Comparison of ENCODE assay signal across 8 mouse cellular contexts in genomic region chr13:17695898-17696580, GRCm38 (mm10). TPM values are rescaled to one million over a fixed set of nuclear protein-coding genes. Genes with fewer than 3 reads are reported as not detected.
A peak's percentile ranks its signal among the peaks of the same experiment; 100 is the strongest.
DNase-seq lines count a peak whose midpoint lies in the region; ATAC-seq and TF ChIP-seq lines count a peak whose summit lies in the region.

No protein-coding gene starts in this region.

- H3K27ac ChIP-seq in heart, embryonic 16.5 days (ENCODE audit: low read length): peak overlapping the region; percentile 98
- H3K27ac ChIP-seq in forebrain, embryonic 12.5 days: peak overlapping the region; percentile 91; the same call in 1 of the 2 replicates
- peak overlapping the region; percentile 100 for H3K27ac ChIP-seq in liver, postnatal 0 days (ENCODE audit: low read depth)

- peak overlapping the region; percentile 83 for H3K4me2 ChIP-seq in heart, embryonic 16.5 days (ENCODE audit: low read depth, low read length)
- peak overlapping the region; percentile 73 for H3K4me2 ChIP-seq in forebrain, embryonic 12.5 days
- peak overlapping the region; percentile 73 for H3K4me2 ChIP-seq in liver, postnatal 0 days (ENCODE audit: low read depth, low read length)

- TF ChIP-seq EP300 in liver, postnatal 0 days (IDR thresholded peaks at IDR 0.05; ENCODE audit: low read depth): no peak

- no peaks in the 10 kb centered on the region for H3K27me3 ChIP-seq in heart, embryonic 16.5 days (ENCODE audit: control insufficient read depth, insufficient read depth, low read length)
- H3K27me3 ChIP-seq in G1E (ENCODE audit: insufficient read depth, low read length): no peaks in the 10 kb centered on the region
- H3K27me3 ChIP-seq in forebrain, embryonic 12.5 days: no peaks in the 10 kb centered on the region
- H3K27me3 ChIP-seq in liver, postnatal 0 days (ENCODE audit: insufficient read depth, low read length): no peaks in the 10 kb centered on the region

- WGBS in heart, embryonic 16.5 days: 9% methylated on average over 7 of the region's 7 CpGs
- 16% methylated on average over 7 of the region's 7 CpGs for WGBS in forebrain, embryonic 12.5 days
- 3% methylated on average over 7 of the region's 7 CpGs for WGBS in liver, postnatal 0 days (ENCODE audit: insufficient replicate concordance)

- ATAC-seq in heart, embryonic 16.5 days (replicated peaks; ENCODE audit: extremely low read depth, insufficient read depth, low FRiP score): no peak
- ATAC-seq in G1E (ENCODE audit: extremely low read depth, insufficient number of reproducible peaks, low FRiP score, poor library complexity, severe bottlenecking): no peak
- no peak for ATAC-seq in forebrain, embryonic 12.5 days (ENCODE audit: low FRiP score)
- no peak for ATAC-seq in liver, postnatal 0 days

- peaks cover 11% of the 10 kb centered on the region for H3K4me1 ChIP-seq in heart, embryonic 16.5 days (ENCODE audit: control insufficient read depth, insufficient read depth, low read length)
- H3K4me1 ChIP-seq in G1E (ENCODE audit: insufficient read depth, low read depth, low read length): peaks cover 24% of the 10 kb centered on the region
- H3K4me1 ChIP-seq in forebrain, embryonic 12.5 days: peaks cover 4% of the 10 kb centered on the region
- H3K4me1 ChIP-seq in liver, postnatal 0 days (ENCODE audit: insufficient read depth): peaks cover 12% of the 10 kb centered on the region

- no peak for DNase-seq in heart, postnatal 4 days
- no peak for DNase-seq in G1E (ENCODE audit: low spot score)
- no peak for DNase-seq in liver, postnatal 0 days
- no peak for DNase-seq in adrenal gland, adult 18-20 months (ENCODE audit: low spot score in 2 of 2)
- DNase-seq in adrenal gland, adult 2 months: no peak
- DNase-seq in spleen, postnatal 14 days (ENCODE audit: low spot score in 2 of 2): no peak

- no peaks in the 10 kb centered on the region for H3K36me3 ChIP-seq in heart, embryonic 16.5 days (ENCODE audit: control insufficient read depth, insufficient read depth)
- H3K36me3 ChIP-seq in G1E (replicated peaks): peaks cover 16% of the 10 kb centered on the region
- H3K36me3 ChIP-seq in forebrain, embryonic 12.5 days (replicated peaks): no peaks in the 10 kb centered on the region
- H3K36me3 ChIP-seq in liver, postnatal 0 days (replicated peaks; ENCODE audit: insufficient read depth, low read length): no peaks in the 10 kb centered on the region

- H3K4me3 ChIP-seq in heart, embryonic 16.5 days (ENCODE audit: low read length): peak overlapping the region; percentile 84
- H3K4me3 ChIP-seq in G1E (ENCODE audit: low read depth, low read length): peak overlapping the region; percentile 82
- peak overlapping the region; percentile 85 for H3K4me3 ChIP-seq in forebrain, embryonic 12.5 days (replicated peaks)
- H3K4me3 ChIP-seq in liver, postnatal 0 days (ENCODE audit: low read depth, low read length): peak overlapping the region; percentile 95

- TF ChIP-seq CTCF in G1E (IDR thresholded peaks at IDR 0.05; ENCODE audit: low read depth, low read length): no peak
- TF ChIP-seq CTCF in liver, postnatal 0 days (IDR thresholded peaks at IDR 0.05; ENCODE audit: low read depth): no peak

- H3K9me3 ChIP-seq in heart, embryonic 16.5 days (replicated peaks; ENCODE audit: control insufficient read depth, low read length): no peaks in the 10 kb centered on the region
- no peaks in the 10 kb centered on the region for H3K9me3 ChIP-seq in G1E (replicated peaks)
- no peaks in the 10 kb centered on the region for H3K9me3 ChIP-seq in forebrain, embryonic 12.5 days
- H3K9me3 ChIP-seq in liver, postnatal 0 days (ENCODE audit: low read length): no peaks in the 10 kb centered on the region

- H3K9ac ChIP-seq in heart, embryonic 16.5 days (ENCODE audit: low read length): peak overlapping the region; percentile 94
- H3K9ac ChIP-seq in forebrain, embryonic 12.5 days: peak overlapping the region; percentile 83
- peak overlapping the region; percentile 99 for H3K9ac ChIP-seq in liver, postnatal 0 days (replicated peaks)

RNA-seq across cellular contexts. Expression of gene Sugct, which starts 0.7 kb away (rescaled TPM):
- 6.4 and 6.8 TPM in 2 replicates for polyA plus RNA-seq in heart, embryonic 16.5 days (2015; fragmentation: Nextera tagmentation; extraction: Ambion mirVana)
- total RNA-seq in heart, postnatal 4 days (2021): 1 to 10 TPM; 1.2 TPM
- 1.1 and 5.1 TPM in 2 replicates for total RNA-seq in G1E (2014; fragmentation: Nextera tagmentation)
- 3.5 and 4.8 TPM in 2 replicates for total RNA-seq in G1E (2017)
- 1.8 and 2.2 TPM in 2 replicates for polyA plus RNA-seq in G1E (2012)
- 2.4 and 3.5 TPM in 2 replicates for polyA plus RNA-seq in forebrain, embryonic 12.5 days (2016; fragmentation: Nextera tagmentation; extraction: Ambion mirVana)
- polyA plus RNA-seq in liver, postnatal 0 days (2015; fragmentation: Nextera tagmentation; extraction: Ambion mirVana): 14.0 and 16.3 TPM in 2 replicates
- total RNA-seq in adrenal gland, adult 18-20 months (2021): 1 to 10 TPM; 8.8 to 9.9 TPM
- 1 to 10 TPM; 5.7 to 9.0 TPM for total RNA-seq in adrenal gland, adult 2 months (2021)
- 0.91 and 1.5 TPM in 2 replicates for polyA plus RNA-seq in adrenal gland, adult 2 months (2012; rRNA removed)

RNA-seq across cellular contexts. Expression of gene Mplkip, which starts 1.0 kb away (rescaled TPM):
- polyA plus RNA-seq in heart, embryonic 16.5 days (2015; fragmentation: Nextera tagmentation; extraction: Ambion mirVana): 28.8 and 29.5 TPM in 2 replicates
- 10 to 100 TPM; 10.6 to 12.7 TPM for total RNA-seq in heart, postnatal 4 days (2021)
- total RNA-seq in G1E (2014; fragmentation: Nextera tagmentation) (57.1 and 74.6 TPM in 2 replicates), G1E (2017) (55.8 and 65.7 TPM in 2 replicates)
- polyA plus RNA-seq in G1E (2012): 40.9 and 55.7 TPM in 2 replicates
- polyA plus RNA-seq in forebrain, embryonic 12.5 days (2016; fragmentation: Nextera tagmentation; extraction: Ambion mirVana): 48.2 and 56.7 TPM in 2 replicates
- polyA plus RNA-seq in liver, postnatal 0 days (2015; fragmentation: Nextera tagmentation; extraction: Ambion mirVana): 17.4 and 18.2 TPM in 2 replicates
- total RNA-seq in adrenal gland, adult 18-20 months (2021): 10 to 100 TPM; 15.8 to 17.1 TPM
- 10 to 100 TPM; 19.1 to 24.6 TPM for total RNA-seq in adrenal gland, adult 2 months (2021)
- 22.7 and 24.9 TPM in 2 replicates for polyA plus RNA-seq in adrenal gland, adult 2 months (2012; rRNA removed)
